Mouse (Mus musculus): ENCODE results near the gene Cdc25b. TPM values are rescaled to one million over a fixed set of nuclear protein-coding genes. Genes with fewer than 3 reads are reported as not detected.

Cdc25b gene
- polyA plus RNA-seq, 2 experiments, result 166 to 184 TPM

- WGBS (ENCODE audit: insufficient replicate concordance), result 73% methylated on average over 6 of the region's 6 CpGs
- Histone ChIP-seq H3K9me3 (ENCODE audit: control insufficient read depth, low read length) (no peaks in the 10 kb centered on the region), H3K4me2 (ENCODE audit: low read depth) (peak overlapping the region; percentile 58), H3K9ac (replicated peaks) (no peak overlapping the region), H3K4me1 (replicated peaks; ENCODE audit: control insufficient read depth in 2 of 2, insufficient read depth in 2 of 2, low read length in 1 of 2) (peaks cover 61 to 63% of the 10 kb centered on the region in 2 experiments), H3K27me3 (ENCODE audit: control insufficient read depth, insufficient read depth, low read length) (no peaks in the 10 kb centered on the region), H3K4me3 (ENCODE audit: insufficient read depth in 1 of 2, low read depth in 2 of 2, low read length in 2 of 2) (no peak overlapping the region), H3K27ac (peak overlapping the region; percentile 38), H3K36me3 (replicated peaks; ENCODE audit: control insufficient read depth, insufficient read depth, low read depth) (peaks cover 27% of the 10 kb centered on the region)
- ATAC-seq (ENCODE audit: insufficient read depth), result no peak
- DNase-seq (ENCODE audit: low read depth in 3 of 3, low spot score in 3 of 3), result no peak
- TF ChIP-seq CTCF (IDR thresholded peaks at IDR 0.05; ENCODE audit: low read depth) (no peak), EP300 (IDR thresholded peaks at IDR 0.05; ENCODE audit: low read depth) (no peak)
Observed at GRCm38 (mm10) chr2:131203816-131204409, 17.2 kb downstream of the Cdc25b start.

- peak overlapping the region; percentile 59 for H3K9ac ChIP-seq (replicated peaks)
- peak; percentile 33 for ATAC-seq (ENCODE audit: insufficient read depth)
- no peak for TF ChIP-seq EP300 (IDR thresholded peaks at IDR 0.05; ENCODE audit: low read depth)
- TF ChIP-seq CTCF (IDR thresholded peaks at IDR 0.05; ENCODE audit: low read depth), result no peak
- peaks cover 21% of the 10 kb centered on the region for H3K36me3 ChIP-seq (replicated peaks; ENCODE audit: control insufficient read depth, insufficient read depth, low read depth)
- no peak for DNase-seq (ENCODE audit: low read depth in 3 of 3, low spot score in 3 of 3)
- peak overlapping the region; percentile 98 for H3K27ac ChIP-seq
- no peak overlapping the region for H3K4me3 ChIP-seq (ENCODE audit: insufficient read depth in 1 of 2, low read depth in 2 of 2, low read length in 2 of 2)
- H3K27me3 ChIP-seq (ENCODE audit: control insufficient read depth, insufficient read depth, low read length), result no peaks in the 10 kb centered on the region
- H3K4me1 ChIP-seq (replicated peaks; ENCODE audit: control insufficient read depth in 2 of 2, insufficient read depth in 2 of 2, low read length in 1 of 2), result peaks cover 67 to 68% of the 10 kb centered on the region in 2 experiments
- 26% methylated on average over 7 of the region's 7 CpGs for WGBS (ENCODE audit: insufficient replicate concordance)
- H3K9me3 ChIP-seq (ENCODE audit: control insufficient read depth, low read length), result no peaks in the 10 kb centered on the region
- peak overlapping the region; percentile 58 for H3K4me2 ChIP-seq (ENCODE audit: low read depth)
Observed at GRCm38 (mm10) chr2:131204410-131204981, 17.7 kb downstream of the Cdc25b start.

GRCm38 (mm10) chr2:131205521-131206182 is 18.9 kb downstream of the Cdc25b start:
- 9% methylated on average over 8 of the region's 8 CpGs for WGBS (ENCODE audit: insufficient replicate concordance)
- Histone ChIP-seq H3K36me3 (replicated peaks; ENCODE audit: control insufficient read depth, insufficient read depth, low read depth) (peaks cover 13% of the 10 kb centered on the region), H3K9ac (replicated peaks) (peak overlapping the region; percentile 59), H3K4me1 (replicated peaks; ENCODE audit: control insufficient read depth in 2 of 2, insufficient read depth in 2 of 2, low read length in 1 of 2) (peaks cover 70 to 72% of the 10 kb centered on the region in 2 experiments), H3K27me3 (ENCODE audit: control insufficient read depth, insufficient read depth, low read length) (no peaks in the 10 kb centered on the region), H3K4me3 (ENCODE audit: insufficient read depth in 1 of 2, low read depth in 2 of 2, low read length in 2 of 2) (peak overlapping the region in 1 of 2 experiments; percentile 5; a peak in 1 of 4 replicates), H3K27ac (peak overlapping the region; percentile 98), H3K4me2 (ENCODE audit: low read depth) (peak overlapping the region; percentile 58), H3K9me3 (ENCODE audit: control insufficient read depth, low read length) (no peaks in the 10 kb centered on the region)
- TF ChIP-seq CTCF (IDR thresholded peaks at IDR 0.05; ENCODE audit: low read depth) (0 out of 2 replicates have a peak, but pooled peaks have one; percentile 7), EP300 (IDR thresholded peaks at IDR 0.05; ENCODE audit: low read depth) (peak; percentile 100)
- ATAC-seq (ENCODE audit: insufficient read depth) (peak; percentile 72), DNase-seq (ENCODE audit: low read depth in 3 of 3, low spot score in 3 of 3) (peak; percentile 93 to 95 (median 95))

- no peak for TF ChIP-seq EP300 (IDR thresholded peaks at IDR 0.05; ENCODE audit: low read depth)
- Histone ChIP-seq H3K9me3 (ENCODE audit: control insufficient read depth, low read length) (no peaks in the 10 kb centered on the region), H3K36me3 (replicated peaks; ENCODE audit: control insufficient read depth, insufficient read depth, low read depth) (peaks cover 7% of the 10 kb centered on the region), H3K4me1 (replicated peaks; ENCODE audit: control insufficient read depth in 2 of 2, insufficient read depth in 2 of 2, low read length in 1 of 2) (peaks cover 79 to 80% of the 10 kb centered on the region in 2 experiments), H3K4me2 (ENCODE audit: low read depth) (peak within 1 kb of the TSS; percentile 58), H3K27me3 (ENCODE audit: control insufficient read depth, insufficient read depth, low read length) (no peaks in the 10 kb centered on the region), H3K4me3 (ENCODE audit: insufficient read depth in 1 of 2, low read depth in 2 of 2, low read length in 2 of 2) (no peak within 1 kb of the TSS), H3K27ac (peak within 1 kb of the TSS; percentile 98), H3K9ac (replicated peaks) (peak within 1 kb of the TSS; percentile 59)
- DNase-seq (ENCODE audit: low read depth in 3 of 3, low spot score in 3 of 3) (no peak), ATAC-seq (ENCODE audit: insufficient read depth) (no peak)
- WGBS (ENCODE audit: insufficient replicate concordance), result 67% methylated on average over 4 of the region's 4 CpGs
Observed at GRCm38 (mm10) chr2:131206778-131207177, 20.0 kb downstream of the Cdc25b start, which contains the start of gene Ap5s1. Gene Ap5s1, plus strand, starts transcription at chr2:131207078.

GRCm38 (mm10) chr2:131208356-131208755 is 21.6 kb downstream of the Cdc25b start:
- Histone ChIP-seq H3K9ac (replicated peaks) (no peak overlapping the region), H3K4me3 (ENCODE audit: insufficient read depth in 1 of 2, low read depth in 2 of 2, low read length in 2 of 2) (no peak overlapping the region), H3K27ac (peak overlapping the region; percentile 91), H3K4me1 (replicated peaks; ENCODE audit: control insufficient read depth in 2 of 2, insufficient read depth in 2 of 2, low read length in 1 of 2) (peaks cover 86 to 87% of the 10 kb centered on the region in 2 experiments), H3K27me3 (ENCODE audit: control insufficient read depth, insufficient read depth, low read length) (no peaks in the 10 kb centered on the region), H3K4me2 (ENCODE audit: low read depth) (no peak overlapping the region), H3K36me3 (replicated peaks; ENCODE audit: control insufficient read depth, insufficient read depth, low read depth) (peaks cover 4% of the 10 kb centered on the region; the same call in 1 of the 2 replicates), H3K9me3 (ENCODE audit: control insufficient read depth, low read length) (no peaks in the 10 kb centered on the region)
- DNase-seq (ENCODE audit: low read depth in 3 of 3, low spot score in 3 of 3) (no peak), ATAC-seq (ENCODE audit: insufficient read depth) (no peak)
- WGBS (ENCODE audit: insufficient replicate concordance), result 89% methylated on average over 2 of the region's 2 CpGs
- TF ChIP-seq CTCF (IDR thresholded peaks at IDR 0.05; ENCODE audit: low read depth) (no peak), EP300 (IDR thresholded peaks at IDR 0.05; ENCODE audit: low read depth) (no peak)

Data from liver, embryonic 14.5 days (tissue).